Mouse (Mus musculus) embryonic stem cell, embryonic (primary cell): Measurements from ENCODE around the gene Gm20883.
"Not testable (repeated sequence)": the region's sequence is repeated elsewhere in the genome, so short reads cannot be mapped to it uniquely, and the experiment has no call there.

Experiments used
- CTCF ChIA-PET, 4 experiments: fragments of 300-600 bp in 2 of 4; fragments of 350-600 bp in 2 of 4; sonication (Branson Sonifier 250); formaldehyde crosslinking; loops; one replicate each; lab custom pipeline; 2022; ENCODE audit warnings: inconsistent platforms in 2 of 4; lab: Charles Lee
- POLR2A ChIA-PET, 4 experiments: fragments of 300-600 bp in 2 of 4; fragments of 350-600 bp in 2 of 4; sonication (Branson Sonifier 250); formaldehyde crosslinking; loops; one replicate each; lab custom pipeline; 2022; ENCODE audit warnings: antibody characterized with exemption in 4 of 4, inconsistent platforms in 1 of 4; lab: Charles Lee

Gm20883 gene

DNA sequence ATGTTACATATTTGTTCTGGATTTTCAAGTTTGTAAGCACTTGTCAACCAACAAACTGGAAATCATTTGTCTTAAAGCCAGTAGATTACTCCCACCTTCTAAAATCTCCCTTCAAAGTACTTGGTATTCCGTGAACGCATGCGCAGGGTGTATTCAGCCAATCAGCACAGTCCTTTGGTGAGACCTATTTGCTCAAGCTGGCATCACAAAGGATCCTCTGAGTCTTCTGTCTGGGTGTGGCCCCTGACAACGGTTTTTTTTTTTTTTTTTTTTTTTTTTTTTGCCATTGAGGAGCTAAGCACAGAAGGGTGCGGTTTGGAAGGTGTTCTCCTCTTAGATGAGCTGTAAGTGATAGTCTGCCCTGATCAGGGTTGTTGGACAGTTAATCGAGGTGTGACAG, at the start of gene Gm20883:
TSS of gene Gm20883 (plus strand) at position 301 of the 400 bp plus-strand sequence.
- CTCF ChIA-PET, POLR2A ChIA-PET: not testable (repeated sequence)
